Mouse (Mus musculus): ENCODE measurements at regions not wholly inside any gene's neighbourhood (a gene's known extent, or its start where the extent isn't known, plus 50 kb on each side); places are given as distances from the start of the nearest gene placed in this dataset.

DNA sequence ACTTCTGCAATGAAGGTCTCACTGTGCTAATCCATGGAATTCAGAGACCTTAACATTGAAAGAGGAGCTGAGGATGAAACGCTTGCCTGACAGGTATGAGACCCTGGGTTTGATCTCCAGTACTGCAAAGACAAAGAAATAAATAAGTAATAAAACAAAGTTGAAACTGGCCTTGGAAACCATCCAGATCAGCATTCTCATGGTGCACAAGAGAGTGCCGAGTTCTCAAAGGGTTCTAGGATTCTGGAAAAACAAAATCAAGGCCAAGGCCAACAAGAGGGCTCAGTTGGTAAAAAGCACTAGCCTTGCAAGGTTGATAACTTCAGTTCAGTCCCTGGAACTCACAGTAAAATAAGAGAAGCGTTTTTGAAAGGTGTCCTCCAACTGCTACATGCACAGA is 85.9 kb downstream of the Lmo4 start:
- no peak for ATAC-seq
- Histone ChIP-seq H3K4me3 (ENCODE audit: low read depth, low read length) (no peak overlapping the region), H3K36me3 (ENCODE audit: control insufficient read depth, insufficient read depth) (no peaks in the 10 kb centered on the region), H3K9ac (ENCODE audit: low read depth, low read length) (no peak overlapping the region), H3K9me3 (ENCODE audit: control insufficient read depth) (no peaks in the 10 kb centered on the region), H3K4me2 (replicated peaks; ENCODE audit: low read depth) (no peak overlapping the region), H3K4me1 (replicated peaks; ENCODE audit: control insufficient read depth, insufficient read depth, low read length) (no peaks in the 10 kb centered on the region), H3K27me3 (replicated peaks; ENCODE audit: control insufficient read depth, insufficient read depth, low read length) (no peaks in the 10 kb centered on the region), H3K27ac (ENCODE audit: low read depth, low read length) (no peak overlapping the region)
- 68% methylated on average over 3 of the region's 3 CpGs for WGBS
- TF ChIP-seq CTCF (IDR thresholded peaks at IDR 0.05; ENCODE audit: low read depth), result no peak

- Histone ChIP-seq H3K27me3 (replicated peaks; ENCODE audit: control insufficient read depth, insufficient read depth, low read length) (no peaks in the 10 kb centered on the region), H3K4me1 (replicated peaks; ENCODE audit: control insufficient read depth, insufficient read depth, low read length) (no peaks in the 10 kb centered on the region), H3K4me2 (replicated peaks; ENCODE audit: low read depth) (no peak overlapping the region), H3K36me3 (ENCODE audit: control insufficient read depth, insufficient read depth) (no peaks in the 10 kb centered on the region), H3K27ac (ENCODE audit: low read depth, low read length) (no peak overlapping the region), H3K4me3 (ENCODE audit: low read depth, low read length) (no peak overlapping the region), H3K9ac (ENCODE audit: low read depth, low read length) (no peak overlapping the region), H3K9me3 (ENCODE audit: control insufficient read depth) (no peaks in the 10 kb centered on the region)
- ATAC-seq, result no peak
- no peak for TF ChIP-seq CTCF (IDR thresholded peaks at IDR 0.05; ENCODE audit: low read depth)
- 69% methylated on average over 11 of the region's 11 CpGs for WGBS
Measured at GRCm38 (mm10) chr3:144113672-144114645, 91.1 kb downstream of the Lmo4 start.

GRCm38 (mm10) chr3:144110331-144111080 is 94.5 kb downstream of the Lmo4 start:
- Histone ChIP-seq H3K27ac (ENCODE audit: low read depth, low read length) (no peak overlapping the region), H3K4me2 (replicated peaks; ENCODE audit: low read depth) (no peak overlapping the region), H3K4me3 (ENCODE audit: low read depth, low read length) (no peak overlapping the region), H3K4me1 (replicated peaks; ENCODE audit: control insufficient read depth, insufficient read depth, low read length) (no peaks in the 10 kb centered on the region), H3K9me3 (ENCODE audit: control insufficient read depth) (no peaks in the 10 kb centered on the region), H3K9ac (ENCODE audit: low read depth, low read length) (no peak overlapping the region), H3K27me3 (replicated peaks; ENCODE audit: control insufficient read depth, insufficient read depth, low read length) (no peaks in the 10 kb centered on the region), H3K36me3 (ENCODE audit: control insufficient read depth, insufficient read depth) (no peaks in the 10 kb centered on the region)
- 81% methylated on average over 5 of the region's 5 CpGs for WGBS
- no peak for TF ChIP-seq CTCF (IDR thresholded peaks at IDR 0.05; ENCODE audit: low read depth)
- no peak for ATAC-seq

- TF ChIP-seq CTCF (IDR thresholded peaks at IDR 0.05; ENCODE audit: low read depth), result no peak
- Histone ChIP-seq H3K4me1 (replicated peaks; ENCODE audit: control insufficient read depth, insufficient read depth, low read length) (no peaks in the 10 kb centered on the region), H3K27me3 (replicated peaks; ENCODE audit: control insufficient read depth, insufficient read depth, low read length) (no peaks in the 10 kb centered on the region), H3K36me3 (ENCODE audit: control insufficient read depth, insufficient read depth) (no peaks in the 10 kb centered on the region), H3K4me2 (replicated peaks; ENCODE audit: low read depth) (no peak overlapping the region), H3K9ac (ENCODE audit: low read depth, low read length) (no peak overlapping the region), H3K9me3 (ENCODE audit: control insufficient read depth) (no peaks in the 10 kb centered on the region), H3K4me3 (ENCODE audit: low read depth, low read length) (no peak overlapping the region), H3K27ac (ENCODE audit: low read depth, low read length) (no peak overlapping the region)
- WGBS, result 86% methylated on average over 2 of the region's 2 CpGs
- ATAC-seq, result no peak
Measured at GRCm38 (mm10) chr3:144109769-144110168, 95.3 kb downstream of the Lmo4 start.

DNA sequence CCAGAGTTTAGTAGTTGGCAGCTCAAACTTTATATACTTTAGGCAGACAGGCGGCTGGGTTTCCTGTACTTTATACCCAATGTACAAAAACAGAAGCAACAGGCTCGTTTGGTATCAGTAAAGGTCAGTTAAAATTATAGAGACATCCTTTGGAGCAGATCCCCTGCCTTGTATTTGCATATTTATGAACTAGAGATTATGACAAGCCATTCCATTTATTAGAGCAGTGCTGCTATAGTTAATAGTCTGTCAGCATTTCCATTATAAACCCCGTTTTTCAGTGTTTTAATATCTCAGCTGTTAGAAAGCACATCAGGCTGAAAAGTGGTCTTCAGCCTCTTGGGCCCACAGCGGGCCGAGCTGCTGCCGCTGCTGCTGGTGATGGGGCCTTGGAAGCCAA is 96.7 kb downstream of the Lmo4 start:
- 84% methylated on average over 6 of the region's 6 CpGs for WGBS
- Histone ChIP-seq H3K4me1 (replicated peaks; ENCODE audit: control insufficient read depth, insufficient read depth, low read length) (no peaks in the 10 kb centered on the region), H3K27me3 (replicated peaks; ENCODE audit: control insufficient read depth, insufficient read depth, low read length) (no peaks in the 10 kb centered on the region), H3K36me3 (ENCODE audit: control insufficient read depth, insufficient read depth) (no peaks in the 10 kb centered on the region), H3K4me2 (replicated peaks; ENCODE audit: low read depth) (no peak overlapping the region), H3K9ac (ENCODE audit: low read depth, low read length) (no peak overlapping the region), H3K27ac (ENCODE audit: low read depth, low read length) (no peak overlapping the region), H3K4me3 (ENCODE audit: low read depth, low read length) (no peak overlapping the region), H3K9me3 (ENCODE audit: control insufficient read depth) (no peaks in the 10 kb centered on the region)
- ATAC-seq, result no peak
- no peak for TF ChIP-seq CTCF (IDR thresholded peaks at IDR 0.05; ENCODE audit: low read depth)

DNA sequence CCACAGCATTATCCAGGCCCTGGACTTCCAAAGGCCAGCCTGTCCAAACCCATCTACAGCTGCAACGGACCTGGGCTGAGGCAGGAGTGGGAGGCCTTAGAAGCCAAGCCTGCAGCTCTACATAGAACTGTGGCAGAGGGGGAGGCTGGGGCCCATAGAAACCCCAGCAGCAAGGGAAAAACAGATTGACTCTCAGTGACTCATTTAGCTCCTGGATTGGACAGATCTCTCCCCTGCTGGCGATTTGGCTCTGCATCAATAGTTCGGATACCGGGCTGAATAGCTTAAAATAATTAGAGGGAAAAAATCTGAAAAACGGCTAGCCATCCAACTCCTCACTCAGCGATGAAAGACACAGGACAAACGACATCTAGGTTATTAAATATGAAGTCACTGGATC is 97.4 kb downstream of the Lmo4 start:
- Histone ChIP-seq H3K4me2 (replicated peaks; ENCODE audit: low read depth) (no peak overlapping the region), H3K27me3 (replicated peaks; ENCODE audit: control insufficient read depth, insufficient read depth, low read length) (no peaks in the 10 kb centered on the region), H3K27ac (ENCODE audit: low read depth, low read length) (no peak overlapping the region), H3K36me3 (ENCODE audit: control insufficient read depth, insufficient read depth) (no peaks in the 10 kb centered on the region), H3K9ac (ENCODE audit: low read depth, low read length) (no peak overlapping the region), H3K4me1 (replicated peaks; ENCODE audit: control insufficient read depth, insufficient read depth, low read length) (no peaks in the 10 kb centered on the region), H3K9me3 (ENCODE audit: control insufficient read depth) (no peaks in the 10 kb centered on the region), H3K4me3 (ENCODE audit: low read depth, low read length) (no peak overlapping the region)
- TF ChIP-seq CTCF (IDR thresholded peaks at IDR 0.05; ENCODE audit: low read depth), result no peak
- WGBS, result 82% methylated on average over 7 of the region's 7 CpGs
- no peak for ATAC-seq
